Mouse (Mus musculus) monocyte, adult 59 days (primary cell): ENCODE data around the gene F2rl3. TPM values are rescaled to one million over a fixed set of nuclear protein-coding genes. Genes with fewer than 3 reads are reported as not detected.

Experiments
- total RNA-seq, 2 experiments: library from RNA; stranded (reverse); gene quantifications; one replicate each; pipeline ENCODE4 v1.2.4; 2023

The F2rl3 gene
- under 1 TPM in 1 of 2 experiments, not detected in 1; 0.49 TPM for total RNA-seq

DNA sequence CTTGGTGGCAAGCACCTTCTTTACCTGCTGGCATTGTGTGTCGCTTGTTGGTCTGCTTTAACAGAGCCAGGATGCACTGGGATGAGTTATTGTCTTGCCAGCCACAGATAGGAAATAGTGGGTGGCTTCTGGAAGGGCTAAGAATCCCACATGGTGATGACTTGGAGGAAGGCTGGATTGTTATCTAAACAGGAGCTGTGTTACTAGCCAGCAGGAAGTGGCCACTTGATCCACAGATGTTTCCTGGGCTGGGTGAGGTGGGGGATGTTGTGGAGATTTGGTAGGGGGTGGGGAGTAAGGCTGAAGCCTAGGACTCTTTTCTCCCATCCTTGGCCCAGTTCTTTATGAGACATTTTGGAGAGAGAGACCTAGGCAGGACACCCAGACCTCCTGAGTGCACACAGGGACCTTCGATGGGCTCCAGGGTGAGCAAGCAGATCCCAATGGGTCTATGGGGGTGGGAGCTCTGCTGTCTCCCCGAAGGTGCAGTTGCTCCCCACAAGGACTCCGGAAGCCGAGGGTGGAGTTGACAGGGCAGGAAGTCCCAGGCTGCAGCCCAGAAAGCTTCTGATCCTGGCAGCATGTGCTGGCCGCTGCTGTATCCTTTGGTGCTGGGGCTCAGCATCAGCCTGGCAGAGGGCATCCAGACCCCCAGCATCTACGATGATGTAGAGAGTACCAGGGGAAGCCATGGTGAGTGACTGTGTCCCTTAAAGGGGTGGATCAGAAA lies at the start of gene F2rl3:
TSS of gene F2rl3 (plus strand) at position 559 of the 730 bp plus-strand sequence.

DNA sequence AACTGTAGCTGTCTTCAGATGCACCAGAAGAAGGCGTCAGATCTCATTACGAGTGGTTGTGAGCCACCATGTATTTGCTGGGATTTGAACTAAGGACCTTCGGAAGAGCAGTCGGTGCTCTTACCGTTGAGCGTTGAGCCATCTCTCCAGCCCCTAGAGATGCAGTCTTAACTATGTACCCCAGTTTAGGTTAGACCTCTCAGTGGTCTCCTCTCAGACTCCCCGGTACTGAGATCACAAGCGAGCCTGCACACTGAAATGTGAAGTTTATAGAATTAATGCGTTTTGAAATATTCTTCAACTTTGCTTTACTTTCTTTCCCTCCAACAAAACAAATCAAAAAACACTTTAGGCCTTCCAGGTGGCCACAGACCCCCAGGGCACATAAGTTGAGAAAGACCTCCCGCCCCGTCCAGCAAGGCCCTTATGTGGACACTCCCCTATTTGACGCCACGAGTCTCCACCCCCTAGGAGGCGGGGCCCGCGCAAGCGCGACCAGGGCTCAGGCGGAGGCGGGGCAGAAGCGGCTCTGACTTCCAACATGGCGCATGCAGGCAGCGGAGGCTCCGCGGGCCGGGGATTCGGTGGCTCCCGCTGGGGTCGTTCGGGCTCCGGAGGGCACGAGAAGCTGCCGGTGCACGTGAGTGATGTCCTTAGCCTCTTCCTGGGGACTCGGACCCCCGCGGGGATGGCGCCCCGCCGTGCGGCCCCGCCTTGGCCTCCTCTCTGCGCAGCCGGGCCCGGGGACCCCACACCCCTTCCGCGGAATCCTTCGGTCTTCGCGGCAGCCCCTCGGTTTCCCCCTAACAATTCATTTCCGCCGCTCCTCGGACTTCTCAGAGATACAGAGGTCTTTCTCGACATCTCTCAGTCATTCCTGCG lies 38.7 kb upstream of the F2rl3 start, which contains the start of gene Sin3b:
TSS of gene Sin3b (plus strand) at position 517 of the 882 bp plus-strand sequence.

Other genes starting within 250 kb of the F2rl3 start
- gene Med26, start 213.6 kb upstream of the F2rl3 start, total RNA-seq = 10 to 100 TPM; 12.1 to 13.4 TPM
- 100 to 1,000 TPM; 104 to 112 TPM for gene Smim7, start 190.8 kb upstream of the F2rl3 start, total RNA-seq
- 1 to 10 TPM; 4.4 to 4.5 TPM for gene Tmem38a, start 189.8 kb upstream of the F2rl3 start, total RNA-seq
- gene Nwd1, start 115.2 kb upstream of the F2rl3 start, total RNA-seq = not detected
- 100 to 1,000 TPM; 127 to 142 TPM for gene Sin3b, start 38.6 kb upstream of the F2rl3 start, total RNA-seq